Mouse (Mus musculus): ENCODE results near the gene Dars2.

Gene Dars2

GRCm38 (mm10) chr1:161070352-161071271 is at the start of gene Dars2, which contains the start of gene Cenpl:
Gene Dars2, minus strand, starts transcription at chr1:161070658.
Gene Cenpl, plus strand, starts transcription at chr1:161070713.
- peak; percentile 98 for DNase-seq (ENCODE audit: low read depth, low spot score)

- DNase-seq (ENCODE audit: low read depth, low spot score), result no peak
Observed at GRCm38 (mm10) chr1:161114591-161114990, 44.1 kb upstream of the Dars2 start.

GRCm38 (mm10) chr1:161109216-161109615 is 38.8 kb upstream of the Dars2 start:
- no peak for DNase-seq (ENCODE audit: low read depth, low spot score)

DNA sequence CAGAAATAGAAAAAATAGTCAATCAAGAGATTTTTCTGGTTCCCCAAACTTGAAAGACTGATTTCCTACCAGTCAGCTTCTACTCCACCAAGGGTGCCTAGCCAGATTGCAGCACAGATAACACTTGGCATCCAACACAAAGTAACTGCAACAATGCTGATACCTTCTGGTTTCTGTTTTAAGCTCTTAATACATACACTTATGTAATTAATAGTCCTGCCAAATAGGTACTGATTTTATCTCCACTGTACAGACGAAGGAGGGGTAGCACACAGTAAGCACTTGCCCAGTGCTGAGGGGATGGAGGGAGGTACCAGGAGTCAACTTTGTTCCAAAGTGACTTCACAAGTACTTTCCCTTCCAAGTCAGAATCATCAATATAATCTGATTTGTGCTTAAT is 33.4 kb upstream of the Dars2 start:
- DNase-seq (ENCODE audit: low read depth, low spot score), result no peak

GRCm38 (mm10) chr1:161099721-161100405 is 29.4 kb upstream of the Dars2 start:
- no peak for DNase-seq (ENCODE audit: low read depth, low spot score)

GRCm38 (mm10) chr1:161077243-161077642 is 6.8 kb upstream of the Dars2 start:
- no peak for DNase-seq (ENCODE audit: low read depth, low spot score)

- no peak for DNase-seq (ENCODE audit: low read depth, low spot score)
Observed at GRCm38 (mm10) chr1:161076238-161076637, 5.8 kb upstream of the Dars2 start.

DNA sequence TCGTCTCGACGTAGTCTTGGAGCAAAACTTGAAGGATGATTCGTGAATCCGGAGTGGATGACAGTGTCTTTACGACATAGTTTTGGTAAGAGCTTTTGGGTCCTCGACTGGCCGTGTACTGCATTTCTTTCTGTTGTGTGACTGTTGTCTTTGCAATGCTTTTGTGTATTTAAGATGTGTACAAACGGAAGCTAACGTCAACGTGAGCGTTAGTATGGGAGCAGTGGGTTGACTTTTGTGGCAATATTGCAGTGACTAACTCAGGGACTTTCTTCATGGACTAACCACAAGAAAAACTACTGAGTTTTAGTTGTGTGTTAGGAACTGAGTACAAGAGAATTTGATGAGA is 788 bp upstream of the Dars2 start:
- DNase-seq (ENCODE audit: low read depth, low spot score), result no peak

GRCm38 (mm10) chr1:161063351-161063750 is 7.1 kb downstream of the Dars2 start:
- no peak for DNase-seq (ENCODE audit: low read depth, low spot score)

GRCm38 (mm10) chr1:161057164-161057563 is 13.3 kb downstream of the Dars2 start:
- no peak for DNase-seq (ENCODE audit: low read depth, low spot score)

GRCm38 (mm10) chr1:161046972-161047371 is 23.5 kb downstream of the Dars2 start:
- no peak for DNase-seq (ENCODE audit: low read depth, low spot score)

GRCm38 (mm10) chr1:161041261-161042020 is 29.0 kb downstream of the Dars2 start:
- no peak for DNase-seq (ENCODE audit: low read depth, low spot score)

DNA sequence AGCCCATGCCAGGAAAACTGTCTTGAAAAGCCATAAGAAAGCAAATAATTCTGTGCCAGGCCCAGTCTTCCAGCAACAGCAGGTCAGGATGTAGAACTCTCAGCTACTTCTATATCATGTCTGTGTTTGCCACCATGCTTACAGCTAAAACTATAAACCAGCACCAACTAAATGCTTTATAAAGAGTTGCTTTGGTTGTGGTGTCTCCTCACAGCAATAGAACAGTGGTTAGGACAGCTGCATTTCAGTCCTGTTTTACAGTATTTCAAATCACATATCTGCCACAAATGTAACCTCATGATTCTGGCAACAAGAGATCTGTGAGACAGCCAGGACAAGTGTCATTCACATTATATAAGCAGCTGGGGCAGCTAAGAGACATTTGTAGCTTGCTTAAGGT is 29.6 kb downstream of the Dars2 start:
- DNase-seq (ENCODE audit: low read depth, low spot score), result no peak

GRCm38 (mm10) chr1:161040426-161040770 is 30.1 kb downstream of the Dars2 start:
- DNase-seq (ENCODE audit: low read depth, low spot score), result no peak

GRCm38 (mm10) chr1:161039741-161040425 is 30.6 kb downstream of the Dars2 start:
- DNase-seq (ENCODE audit: low read depth, low spot score), result no peak

DNA sequence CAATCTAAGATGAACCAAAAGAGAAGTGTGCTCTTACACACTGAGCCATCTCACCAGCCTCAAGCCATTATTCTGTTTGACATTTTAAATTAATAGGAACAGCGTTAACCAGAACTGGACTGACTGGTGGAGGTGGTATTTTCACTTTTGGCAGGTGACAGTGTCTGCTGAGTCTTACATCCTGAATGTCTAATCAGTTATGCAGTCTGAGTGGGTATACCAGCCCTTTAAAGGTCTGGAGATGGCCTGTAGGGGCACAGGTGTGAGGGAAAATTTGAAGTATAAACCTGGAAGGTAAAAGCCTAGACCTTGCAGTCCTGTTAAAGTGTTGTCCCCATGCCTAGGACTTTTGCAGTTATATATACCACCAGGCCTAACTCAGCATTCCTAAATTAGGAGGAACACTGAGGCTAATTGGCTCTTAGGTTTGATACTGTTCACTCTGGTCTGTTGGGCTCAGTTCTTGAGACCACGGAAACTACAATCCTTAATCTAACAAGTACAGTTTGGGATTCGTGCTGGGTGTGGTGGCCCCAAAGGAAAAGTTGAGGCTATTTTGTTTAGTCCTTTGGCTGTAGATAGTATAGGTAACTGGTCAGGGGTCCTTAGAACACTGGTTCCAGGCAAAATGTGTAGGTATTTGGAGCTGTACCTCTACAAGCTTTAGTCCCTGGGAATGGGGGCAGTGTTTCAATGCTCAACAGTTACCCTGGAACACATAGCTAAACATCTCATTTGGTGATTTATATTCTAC is 31.3 kb downstream of the Dars2 start:
- DNase-seq (ENCODE audit: low read depth, low spot score), result no peak

DNA sequence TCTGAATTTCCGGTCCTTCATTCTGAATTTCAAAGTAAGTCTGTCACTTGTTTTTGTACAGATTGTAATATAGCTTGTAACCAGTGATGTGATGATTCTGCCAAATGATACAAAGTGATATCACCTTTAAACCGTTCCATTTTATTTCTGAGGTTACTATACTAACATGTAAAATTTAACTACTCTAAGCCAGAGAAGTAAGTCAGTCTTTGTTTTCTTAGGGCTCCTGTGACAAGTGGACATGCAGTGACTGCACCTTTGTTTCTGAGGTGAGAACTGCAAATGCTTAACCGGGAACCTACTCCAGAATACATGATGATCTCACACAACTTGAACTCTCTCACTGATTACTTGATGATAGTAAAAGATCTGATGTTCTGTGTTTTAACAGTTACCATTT is 32.5 kb downstream of the Dars2 start:
- DNase-seq (ENCODE audit: low read depth, low spot score), result no peak

- DNase-seq (ENCODE audit: low read depth, low spot score), result no peak
Observed at GRCm38 (mm10) chr1:161037599-161037998, 32.9 kb downstream of the Dars2 start.

- no peak for DNase-seq (ENCODE audit: low read depth, low spot score)
Observed at GRCm38 (mm10) chr1:161037026-161037425, 33.4 kb downstream of the Dars2 start.

- no peak for DNase-seq (ENCODE audit: low read depth, low spot score)
Observed at GRCm38 (mm10) chr1:161036411-161036841, 34.0 kb downstream of the Dars2 start.
